Mouse (Mus musculus): ENCODE measurements around the gene Cmip.

- no peak for TF ChIP-seq POLR2A (IDR thresholded peaks at IDR 0.05; ENCODE audit: control insufficient read depth, extremely low read depth, insufficient read depth, low read length, poor library complexity)
- TF ChIP-seq CTCF (IDR thresholded peaks at IDR 0.05; ENCODE audit: borderline replicate concordance, control insufficient read depth, extremely low read depth, insufficient read depth, low read length, poor library complexity): no peak
These were observed 207.7 kb downstream of the Cmip start for GRCm38 (mm10) chr8:117464525-117464924.
